Mouse (Mus musculus) adrenal gland, postnatal 4 days (tissue): ENCODE results near the gene Prcp. TPM values are rescaled to one million over a fixed set of nuclear protein-coding genes. Genes with fewer than 3 reads are reported as not detected.
A peak's percentile ranks its signal among the peaks of the same experiment; 100 is the strongest.
"Not testable (repeated sequence)": the region's sequence is repeated elsewhere in the genome, so short reads cannot be mapped to it uniquely, and the experiment has no call there.

Source experiments
- DNase-seq, 2 experiments: peaks; one replicate each; pipeline ENCODE4 v3.0.0; 2021 to 2022; ENCODE audit warnings: low spot score in 2 of 2, mixed read lengths in 2 of 2
- total RNA-seq, 2 experiments: library from RNA; stranded (reverse); gene quantifications; 2 replicates each; pipeline ENCODE4 v1.2.3; 2021

Prcp gene
- total RNA-seq, 2 experiments from 2014 or later: 20.2 to 22.8 TPM

GRCm38 (mm10) chr7:92887230-92887629 is 13.0 kb downstream of the Prcp start:
- no peak for DNase-seq

GRCm38 (mm10) chr7:92890211-92890610 is 15.9 kb downstream of the Prcp start:
- no peak for DNase-seq

GRCm38 (mm10) chr7:92890618-92891230 is 16.5 kb downstream of the Prcp start:
- no peak for DNase-seq

GRCm38 (mm10) chr7:92893478-92893877 is 19.2 kb downstream of the Prcp start:
- no peak for DNase-seq

- no peak for DNase-seq
These were observed 21.8 kb downstream of the Prcp start for GRCm38 (mm10) chr7:92896036-92896435.

- no peak for DNase-seq
These were observed 22.8 kb downstream of the Prcp start for GRCm38 (mm10) chr7:92897021-92897420.

- DNase-seq: peak in 1 of 2 experiments; percentile 22
These were observed 29.2 kb downstream of the Prcp start for GRCm38 (mm10) chr7:92903360-92904038.

- DNase-seq: not testable (repeated sequence)
These were observed 30.0 kb downstream of the Prcp start for GRCm38 (mm10) chr7:92904285-92904684.

- no peak for DNase-seq
These were observed 46.0 kb downstream of the Prcp start for GRCm38 (mm10) chr7:92920172-92920856.

- DNase-seq: no peak
These were observed 46.5 kb downstream of the Prcp start for GRCm38 (mm10) chr7:92920857-92921172.

- DNase-seq: no peak
These were observed 58.5 kb downstream of the Prcp start for GRCm38 (mm10) chr7:92932792-92933191.

- DNase-seq: not testable (repeated sequence)
These were observed 59.2 kb downstream of the Prcp start for GRCm38 (mm10) chr7:92933308-92933948.

- no peak for DNase-seq
These were observed 62.5 kb downstream of the Prcp start for GRCm38 (mm10) chr7:92936747-92937146.

- DNase-seq: no peak
These were observed 63.7 kb downstream of the Prcp start for GRCm38 (mm10) chr7:92937955-92938354.

- no peak for DNase-seq
These were observed 65.5 kb downstream of the Prcp start for GRCm38 (mm10) chr7:92939776-92940175.

GRCm38 (mm10) chr7:92950775-92951174 is 76.5 kb downstream of the Prcp start:
- no peak for DNase-seq

- DNase-seq: no peak
These were observed 77.9 kb downstream of the Prcp start for GRCm38 (mm10) chr7:92952210-92952609.

- DNase-seq: no peak
These were observed 85.5 kb downstream of the Prcp start for GRCm38 (mm10) chr7:92959758-92960157.

- DNase-seq: no peak
These were observed 87.6 kb downstream of the Prcp start for GRCm38 (mm10) chr7:92961876-92962275.

GRCm38 (mm10) chr7:92964754-92965501 is 90.7 kb downstream of the Prcp start:
- DNase-seq: no peak
